Mouse (Mus musculus): ENCODE data around the gene Arhgef3.

The Arhgef3 gene

DNA sequence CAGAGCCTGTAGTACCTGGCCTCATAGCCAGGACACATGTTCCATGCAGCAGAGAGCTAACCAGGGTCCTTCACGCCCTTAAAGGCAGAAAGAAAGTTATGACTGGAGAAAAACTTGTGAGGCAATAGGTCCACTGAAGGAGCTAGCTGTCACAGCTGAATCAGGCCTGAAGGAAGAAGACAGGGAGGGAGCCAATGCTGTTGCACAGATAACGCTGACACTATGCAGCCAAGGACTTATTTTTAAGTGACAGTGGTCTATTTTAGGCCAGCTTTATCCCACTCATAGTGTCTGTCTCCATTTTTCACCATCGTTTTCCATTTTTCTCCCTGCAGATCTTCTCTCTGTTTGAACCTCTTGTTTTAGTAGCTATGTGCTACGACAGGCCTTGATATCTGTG lies 207.3 kb downstream of the Arhgef3 start:
- DNase-seq: no peak

- DNase-seq: peak; percentile 45 to 66
Observed at GRCm38 (mm10) chr14:27324689-27325088, 210.0 kb downstream of the Arhgef3 start.

GRCm38 (mm10) chr14:27325537-27325936 lies 210.8 kb downstream of the Arhgef3 start:
- DNase-seq: no peak

GRCm38 (mm10) chr14:27327862-27328261 lies 213.2 kb downstream of the Arhgef3 start:
- DNase-seq: no peak

DNA sequence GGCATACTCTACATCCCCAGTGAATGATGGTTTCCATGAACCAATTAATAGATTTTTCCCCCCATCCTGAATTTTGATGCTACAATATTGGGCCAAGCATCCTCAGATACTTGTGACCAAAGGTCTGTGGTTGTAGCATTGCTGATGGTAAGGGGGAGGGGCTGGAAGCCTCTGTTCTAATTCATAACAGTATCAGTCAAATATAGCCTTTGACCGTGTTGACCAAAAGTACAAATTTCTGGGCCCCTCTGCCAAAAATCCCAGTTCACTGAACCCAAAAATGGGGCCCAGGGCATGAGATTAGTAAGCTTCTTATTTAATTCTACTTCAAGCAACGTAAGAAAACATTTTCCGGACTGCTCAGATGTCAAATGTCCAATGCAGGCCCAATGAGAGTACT lies 214.3 kb downstream of the Arhgef3 start:
- DNase-seq: peak; percentile 40 to 60

GRCm38 (mm10) chr14:27331490-27332035 lies 216.9 kb downstream of the Arhgef3 start:
- no peak for DNase-seq

DNA sequence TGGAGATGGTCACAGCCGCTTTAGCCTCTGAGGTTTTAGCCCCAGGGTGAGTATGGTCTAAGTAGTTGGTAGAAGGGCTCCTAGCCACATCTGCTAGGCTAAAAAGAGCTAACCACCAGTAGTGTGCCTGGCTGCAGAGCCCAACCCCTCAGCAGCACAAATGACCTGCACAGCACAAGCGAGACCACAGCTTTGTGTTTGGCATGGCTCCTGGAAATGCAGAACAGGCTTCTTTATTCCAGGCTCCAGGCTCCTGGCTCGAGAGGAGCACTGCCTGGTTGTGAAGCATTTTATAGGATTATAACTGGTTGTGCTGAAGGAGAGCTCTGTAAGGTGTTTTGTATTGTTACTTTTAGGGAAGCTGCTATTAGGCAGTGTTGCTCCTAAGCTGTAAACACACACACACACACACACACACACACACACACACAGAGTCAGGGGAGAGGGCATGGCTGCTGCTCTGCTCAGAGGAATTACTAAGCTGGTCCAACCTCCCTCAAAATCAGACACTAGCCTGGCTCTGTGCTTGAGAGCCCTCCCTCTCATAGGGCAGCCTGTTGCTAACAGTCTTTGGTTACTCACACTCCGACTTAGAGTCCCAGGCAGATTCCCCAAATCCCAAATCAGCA lies 217.8 kb downstream of the Arhgef3 start:
- DNase-seq: no peak

- peak; percentile 90 to 92 for DNase-seq
Observed at GRCm38 (mm10) chr14:27335331-27336207, 220.9 kb downstream of the Arhgef3 start.

DNA sequence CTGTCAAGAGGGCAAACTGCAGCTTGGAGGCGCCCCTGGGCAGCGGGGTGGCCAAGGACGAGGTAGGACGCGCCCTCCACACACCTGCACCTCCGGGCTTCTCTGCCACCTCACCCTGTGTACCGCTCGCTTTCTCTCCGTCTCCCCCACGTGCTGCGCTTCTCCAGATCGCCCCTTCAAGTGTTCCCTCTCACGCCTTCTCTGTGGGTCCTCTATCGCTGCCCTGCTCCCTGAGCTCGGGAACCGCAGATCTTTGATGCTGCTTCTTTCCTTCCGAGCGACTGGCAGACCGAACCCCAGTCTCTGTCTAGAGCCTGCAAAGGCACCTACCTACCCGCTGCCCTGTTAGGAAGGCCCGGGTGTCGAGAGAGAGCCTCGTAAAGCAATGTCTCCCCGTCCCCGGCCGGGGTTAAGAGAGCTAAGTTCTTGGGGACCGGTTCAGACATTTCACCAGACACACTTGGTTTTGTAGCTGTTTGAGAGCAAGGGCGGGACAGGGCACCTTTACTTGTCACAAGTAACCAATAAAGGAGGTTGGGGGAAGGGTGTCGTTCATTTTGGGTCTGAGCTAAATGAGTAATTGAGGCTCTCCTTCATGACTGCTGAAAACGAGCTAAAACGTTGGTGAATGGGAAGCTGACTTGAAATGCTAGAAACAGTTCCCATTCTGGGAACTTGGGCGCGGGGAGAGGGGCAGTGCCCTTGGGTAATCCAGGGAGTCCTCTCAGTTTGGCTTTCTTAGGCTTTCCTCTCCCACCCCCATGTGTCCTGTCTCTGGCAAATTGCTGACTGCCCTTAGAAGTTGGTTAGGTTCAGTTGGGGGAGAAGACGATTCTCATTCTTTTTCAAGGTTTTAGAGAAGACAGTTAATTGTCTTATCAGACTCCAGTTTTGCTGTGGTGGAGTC lies 221.8 kb downstream of the Arhgef3 start:
- peak in 1 of 2 experiments; percentile 43 for DNase-seq

DNA sequence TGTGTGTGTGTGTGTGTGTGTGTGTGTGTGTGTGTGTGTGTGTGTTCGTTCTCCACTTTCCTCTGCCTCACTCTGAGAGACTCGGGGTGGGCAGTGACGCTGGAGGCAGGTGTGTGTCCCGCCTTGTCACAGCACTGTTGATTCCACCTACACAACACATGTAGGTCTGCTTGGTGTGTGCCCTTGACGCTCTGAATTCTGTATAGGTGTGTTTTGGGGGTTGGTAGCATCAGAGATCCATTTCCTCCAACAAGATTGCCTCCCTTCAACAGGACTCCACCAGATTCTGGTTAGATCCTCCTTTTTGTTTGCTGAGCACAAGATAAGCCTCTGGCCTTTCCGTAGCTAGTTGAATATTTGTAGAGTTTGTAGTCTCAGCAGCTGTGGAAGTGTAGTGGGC lies 222.5 kb downstream of the Arhgef3 start:
- DNase-seq: no peak

DNA sequence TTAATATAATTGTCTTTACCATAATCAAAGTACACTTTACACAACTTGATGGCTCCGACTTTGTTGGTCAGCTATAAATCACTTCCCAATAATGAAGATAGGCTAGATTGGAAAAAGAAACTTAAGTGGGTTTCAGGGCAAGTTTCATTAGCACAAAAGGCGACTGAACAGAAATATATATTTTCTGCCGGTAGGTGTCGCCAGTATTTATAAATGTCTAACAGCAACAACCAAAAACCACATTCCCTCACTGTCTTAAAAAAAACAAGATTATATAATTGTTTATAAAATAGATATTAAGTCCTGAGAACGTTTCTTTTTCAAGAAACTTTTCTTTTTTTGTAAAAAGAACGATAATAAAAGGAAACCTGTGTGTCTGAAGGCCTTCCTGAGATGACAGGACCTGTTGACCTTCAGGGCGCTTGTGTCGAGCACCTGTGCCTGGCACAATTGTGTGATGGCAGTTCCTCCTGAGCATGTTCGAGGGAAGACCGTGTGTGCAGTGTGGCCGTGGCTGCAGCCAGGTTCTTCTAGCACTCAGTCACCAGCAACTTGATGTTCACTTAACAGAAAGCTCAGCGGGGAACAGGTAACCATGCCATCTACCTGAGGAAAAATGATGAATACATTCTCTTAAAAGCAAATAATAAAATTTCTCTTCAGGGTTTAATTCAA lies 223.5 kb downstream of the Arhgef3 start:
- peak; percentile 46 to 57 for DNase-seq

DNA sequence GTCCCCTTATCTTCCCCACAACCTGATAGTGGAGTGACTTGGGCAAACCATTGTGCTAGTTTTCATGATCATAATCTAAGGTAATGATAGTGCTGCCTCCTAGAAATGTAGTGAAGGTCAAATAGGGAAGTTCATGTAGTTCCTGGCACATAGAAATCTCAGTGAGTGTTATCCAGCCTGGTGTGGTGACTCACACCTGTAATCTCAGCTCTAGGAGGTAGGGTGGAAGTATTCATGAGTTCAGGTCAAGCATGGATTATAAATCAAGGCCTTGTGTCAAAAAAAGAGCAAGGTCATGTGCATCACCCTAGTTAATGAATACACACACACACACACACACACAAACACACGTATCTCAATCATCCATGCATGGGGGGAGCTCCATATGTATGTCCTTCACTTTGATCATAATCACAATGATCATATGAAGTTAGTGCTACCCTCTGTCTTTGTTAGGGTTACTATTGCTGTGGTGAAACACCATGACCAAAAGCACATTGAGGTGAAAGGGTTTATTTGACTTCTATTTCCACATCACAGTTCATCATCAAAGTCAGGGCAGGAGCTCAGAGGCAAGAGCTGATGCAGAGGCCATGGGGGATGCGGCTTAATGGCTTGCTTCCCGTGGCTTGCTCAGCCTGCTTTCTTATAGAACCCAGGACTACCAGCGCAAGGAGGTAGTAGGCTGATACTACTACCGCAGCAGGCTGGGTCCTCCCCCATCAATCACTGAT lies 226.2 kb downstream of the Arhgef3 start:
- no peak for DNase-seq

GRCm38 (mm10) chr14:27341486-27341885 lies 226.8 kb downstream of the Arhgef3 start:
- no peak for DNase-seq

- DNase-seq: no peak
Observed at GRCm38 (mm10) chr14:27342451-27342850, 227.8 kb downstream of the Arhgef3 start.

DNA sequence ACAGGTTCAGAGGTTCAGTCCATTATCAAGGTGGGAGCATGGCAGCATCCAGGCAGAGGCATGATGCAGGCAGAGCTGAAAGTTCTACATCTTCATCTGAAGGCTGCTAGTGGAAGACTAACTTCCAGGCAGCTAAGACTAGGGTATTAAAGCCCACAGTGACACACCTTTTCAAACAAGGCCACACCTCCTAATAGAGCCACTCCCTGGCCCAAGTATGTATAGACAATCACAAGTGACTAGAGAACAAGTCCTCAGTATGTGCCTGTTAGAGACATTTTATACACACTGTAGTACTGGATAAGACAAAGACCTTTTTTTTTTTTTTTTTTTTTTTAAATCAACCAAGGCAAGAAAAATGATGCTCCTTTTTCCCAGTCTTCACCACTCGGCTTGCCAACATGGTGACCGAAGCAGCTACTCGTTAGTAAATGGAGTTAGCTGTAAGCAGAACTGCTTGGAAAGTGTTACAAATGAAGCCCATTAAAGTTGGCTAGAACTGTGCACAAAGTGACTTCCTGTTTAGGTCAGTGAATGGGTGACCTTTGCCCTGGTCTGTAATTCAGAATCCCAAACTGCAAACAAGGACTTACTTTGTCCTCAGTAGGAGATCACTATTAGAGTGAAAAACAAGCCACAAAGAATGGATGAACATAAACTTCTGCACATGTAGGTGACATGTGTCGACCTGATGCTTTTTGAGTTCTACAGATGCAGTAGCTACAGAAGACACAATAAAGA lies 229.7 kb downstream of the Arhgef3 start:
- peak; percentile 43 to 52 for DNase-seq

DNA sequence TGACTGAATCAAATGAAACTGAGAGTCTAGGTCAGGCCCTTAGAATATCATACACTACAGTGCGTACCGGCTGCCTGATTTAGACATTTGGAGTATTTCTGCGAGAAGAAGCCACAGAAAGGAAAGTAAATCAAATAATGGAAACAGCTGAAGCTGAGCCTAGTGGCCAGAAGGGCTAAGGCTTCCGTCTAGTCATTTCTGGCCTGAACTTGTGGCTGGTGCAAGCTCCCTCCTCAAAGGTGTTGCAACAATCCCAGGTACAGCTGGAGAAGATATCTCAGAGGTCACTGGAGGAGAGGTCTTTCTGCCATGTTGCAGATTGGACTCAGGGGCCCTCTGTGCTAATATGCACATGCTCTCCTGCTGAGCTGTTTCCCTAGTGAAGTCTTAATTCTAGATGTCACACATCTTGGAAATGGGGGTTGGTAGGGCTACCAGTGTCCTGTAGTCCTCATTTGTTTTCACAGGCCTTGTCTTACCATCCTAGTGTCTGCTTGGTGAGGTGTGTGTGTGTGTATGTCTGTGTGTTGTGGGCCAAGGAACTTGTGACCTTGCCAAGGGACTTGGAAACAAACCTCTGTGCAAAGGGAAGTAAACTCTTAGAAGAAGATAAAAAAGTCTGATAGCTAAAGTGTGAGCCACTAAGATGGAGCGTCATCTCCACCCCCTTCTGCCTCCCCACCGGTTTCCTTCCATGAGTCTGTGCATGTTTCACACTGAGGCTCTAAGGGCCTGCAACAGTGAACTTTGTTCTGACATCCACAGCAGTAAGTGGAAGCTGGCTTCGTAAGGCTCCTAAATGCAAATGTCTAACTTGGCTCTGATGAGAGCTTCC lies 230.6 kb downstream of the Arhgef3 start:
- no peak for DNase-seq

GRCm38 (mm10) chr14:27347224-27347623 lies 232.5 kb downstream of the Arhgef3 start:
- no peak for DNase-seq

- no peak for DNase-seq
Observed at GRCm38 (mm10) chr14:27347666-27348065, 233.0 kb downstream of the Arhgef3 start.

- DNase-seq: peak in 1 of 2 experiments; percentile 40
Observed at GRCm38 (mm10) chr14:27348088-27348487, 233.4 kb downstream of the Arhgef3 start.

DNA sequence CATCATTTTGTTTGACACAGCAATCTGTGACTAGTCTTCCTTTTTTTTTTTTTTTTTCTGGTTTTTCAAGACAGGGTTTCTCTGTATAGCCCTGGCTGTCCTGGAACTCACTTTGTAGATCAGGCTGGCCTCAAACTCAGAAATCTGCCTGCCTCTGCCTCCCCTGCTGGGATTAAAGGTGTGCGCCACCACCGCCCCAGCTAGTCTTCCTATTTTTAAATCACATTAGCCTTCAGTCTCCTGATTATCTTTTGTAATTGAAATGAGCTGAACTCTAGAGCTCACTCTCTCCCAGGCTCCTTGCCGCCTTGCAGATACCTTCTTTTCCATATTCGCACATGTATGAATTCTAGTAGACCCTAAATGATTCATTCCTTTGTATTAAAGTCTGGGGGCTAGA lies 234.0 kb downstream of the Arhgef3 start:
- no peak for DNase-seq
